Comparison of ENCODE assay signal across 12 mouse cellular contexts in genomic region chr1:61203612-61204011, GRCm38 (mm10).
DNase-seq lines count a peak whose midpoint lies in the region; ATAC-seq and TF ChIP-seq lines count a peak whose summit lies in the region.
"Had no signal": no experiment of that assay in that cellular context is flagged by ENCODE, and none has a peak within 500 bp of the region (broad histone marks: within the 10 kb centered on the region; RNA-seq: fewer than 3 reads in every experiment).

No protein-coding gene starts in this region.

- peaks cover 11% of the 10 kb centered on the region; the same call in 1 of the 2 replicates for H3K4me1 ChIP-seq in heart, postnatal 0 days (ENCODE audit: control insufficient read depth, insufficient read depth)
- peaks cover 22% of the 10 kb centered on the region for H3K4me1 ChIP-seq in forebrain, embryonic 10.5 days
- peaks cover 18% of the 10 kb centered on the region for H3K4me1 ChIP-seq in limb, embryonic 13.5 days

- no peak overlapping the region for H3K9ac ChIP-seq in heart, postnatal 0 days (replicated peaks; ENCODE audit: low read depth, low read length)
- H3K9ac ChIP-seq in limb, embryonic 13.5 days: no peak overlapping the region

- TF ChIP-seq EP300 in heart, postnatal 0 days (IDR thresholded peaks at IDR 0.05; ENCODE audit: low read depth): no peak

- H3K27ac ChIP-seq in heart, postnatal 0 days (ENCODE audit: low read depth): no peak overlapping the region
- H3K27ac ChIP-seq in forebrain, embryonic 10.5 days: peak overlapping the region; percentile 74
- no peak overlapping the region for H3K27ac ChIP-seq in limb, embryonic 13.5 days
- H3K27ac ChIP-seq: macrophage had no signal

- DNase-seq in heart, postnatal 0 days (ENCODE audit: low spot score): no peak
- no peak for DNase-seq in heart, adult 18-20 months
- peak; percentile 56 for DNase-seq in brain, embryonic 14.5 days (ENCODE audit: low read depth)
- no peak for DNase-seq in forebrain, embryonic 10.5 days (ENCODE audit: extremely low spot score, low spot score)
- DNase-seq in Muller cell, postnatal 12 days (ENCODE audit: inconsistent ontology term): no peak
- no peak for DNase-seq in cerebellum, postnatal 4 days (ENCODE audit: low spot score in 2 of 2)
- DNase-seq in cerebellum, postnatal 14 days: no peak
- DNase-seq: layer of hippocampus, postnatal 36 days; right cerebral cortex, adult 18-20 months; thymus, adult 2 months had no signal

- TF ChIP-seq CTCF in heart, postnatal 0 days (IDR thresholded peaks at IDR 0.05; ENCODE audit: low read depth): no peak
- no peak for TF ChIP-seq CTCF in brain, embryonic 14.5 days (IDR thresholded peaks at IDR 0.05; ENCODE audit: borderline replicate concordance, extremely low read depth, insufficient read depth, insufficient read length)

- H3K4me3 ChIP-seq in heart, postnatal 0 days (ENCODE audit: low read depth, low read length): no peak overlapping the region
- H3K4me3 ChIP-seq in forebrain, embryonic 10.5 days: peak overlapping the region; percentile 27
- no peak overlapping the region for H3K4me3 ChIP-seq in limb, embryonic 13.5 days

- no peaks in the 10 kb centered on the region for H3K9me3 ChIP-seq in heart, postnatal 0 days (replicated peaks; ENCODE audit: control insufficient read depth, low read length)
- no peaks in the 10 kb centered on the region for H3K9me3 ChIP-seq in forebrain, embryonic 10.5 days
- no peaks in the 10 kb centered on the region for H3K9me3 ChIP-seq in limb, embryonic 13.5 days

- H3K4me2 ChIP-seq in heart, postnatal 0 days (ENCODE audit: low read depth, low read length): peak overlapping the region; percentile 41; the same call in 1 of the 2 replicates
- H3K4me2 ChIP-seq in limb, embryonic 13.5 days (replicated peaks): peak overlapping the region; percentile 53

- no peaks in the 10 kb centered on the region for H3K27me3 ChIP-seq in heart, postnatal 0 days (ENCODE audit: control insufficient read depth, insufficient read depth, low read length)
- no peaks in the 10 kb centered on the region for H3K27me3 ChIP-seq in forebrain, embryonic 10.5 days (ENCODE audit: poor library complexity, severe bottlenecking)
- no peaks in the 10 kb centered on the region; the same call in 1 of the 2 replicates for H3K27me3 ChIP-seq in limb, embryonic 13.5 days

- H3K36me3 ChIP-seq in heart, postnatal 0 days (replicated peaks; ENCODE audit: control insufficient read depth, insufficient read depth, low read length): no peaks in the 10 kb centered on the region
- no peaks in the 10 kb centered on the region for H3K36me3 ChIP-seq in forebrain, embryonic 10.5 days (replicated peaks)
- H3K36me3 ChIP-seq in limb, embryonic 13.5 days: no peaks in the 10 kb centered on the region

- TF ChIP-seq POLR2A in brain, embryonic 14.5 days (IDR thresholded peaks at IDR 0.05; ENCODE audit: borderline replicate concordance, extremely low read depth, insufficient read depth, insufficient read length, poor library complexity, severe bottlenecking): no peak

- WGBS in heart, postnatal 0 days: 30% methylated on average over 6 of the region's 6 CpGs
- WGBS in forebrain, embryonic 10.5 days: 11% methylated on average over 6 of the region's 6 CpGs
- WGBS in limb, embryonic 13.5 days: 15% methylated on average over 6 of the region's 6 CpGs

- no peak for ATAC-seq in heart, postnatal 0 days (ENCODE audit: insufficient read depth, low read depth)
- no peak for ATAC-seq in limb, embryonic 13.5 days (ENCODE audit: low FRiP score, low read depth)
